24 mouse cellular contexts compared by ENCODE assay signal in the genomic region with DNA sequence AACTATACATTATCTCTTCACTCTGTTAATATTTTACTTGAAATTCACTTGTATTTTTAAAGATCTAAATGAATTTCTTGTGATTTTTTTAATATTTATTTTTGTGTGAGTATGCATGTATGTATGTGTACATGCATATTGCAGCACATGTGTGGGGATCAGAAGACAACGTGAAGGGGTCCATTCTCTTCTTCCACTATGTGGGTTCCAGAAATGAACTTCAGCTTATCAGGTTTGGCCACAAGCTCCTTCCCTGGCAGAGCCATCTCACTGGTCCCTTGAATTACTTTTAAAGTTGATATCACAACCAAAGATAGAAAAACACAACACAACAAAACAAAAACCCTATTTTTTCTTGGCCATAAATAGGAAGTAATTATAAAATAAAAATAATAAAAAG. TPM values are rescaled to one million over a fixed set of nuclear protein-coding genes. Genes with fewer than 3 reads are reported as not detected.
DNase-seq lines count a peak whose midpoint lies in the region; ATAC-seq and TF ChIP-seq lines count a peak whose summit lies in the region.
"Had no signal": no experiment of that assay in that cellular context is flagged by ENCODE, and none has a peak within 500 bp of the region (broad histone marks: within the 10 kb centered on the region; RNA-seq: fewer than 3 reads in every experiment).

No protein-coding gene starts in this region.

- no peak for TF ChIP-seq EP300 in liver, postnatal 0 days (IDR thresholded peaks at IDR 0.05; ENCODE audit: low read depth)

- H3K36me3 ChIP-seq in intestine, postnatal 0 days (ENCODE audit: control insufficient read depth, insufficient read depth), result no peaks in the 10 kb centered on the region
- no peaks in the 10 kb centered on the region for H3K36me3 ChIP-seq in intestine, embryonic 15.5 days
- no peaks in the 10 kb centered on the region for H3K36me3 ChIP-seq in liver, embryonic 12.5 days
- no peaks in the 10 kb centered on the region for H3K36me3 ChIP-seq in liver, postnatal 0 days (replicated peaks; ENCODE audit: insufficient read depth, low read length)
- no peaks in the 10 kb centered on the region for H3K36me3 ChIP-seq in liver, embryonic 13.5 days
- no peaks in the 10 kb centered on the region for H3K36me3 ChIP-seq in forebrain, embryonic 10.5 days (replicated peaks)
- no peaks in the 10 kb centered on the region for H3K36me3 ChIP-seq in heart, embryonic 10.5 days
- H3K36me3 ChIP-seq: embryonic facial prominence, embryonic 13.5 days; embryonic facial prominence, embryonic 15.5 days; forebrain, embryonic 15.5 days had no signal

- ATAC-seq in intestine, postnatal 0 days, result no peak
- ATAC-seq in intestine, embryonic 15.5 days, result no peak
- ATAC-seq in liver, embryonic 12.5 days, result no peak
- ATAC-seq in liver, postnatal 0 days, result no peak
- ATAC-seq in liver, embryonic 13.5 days (ENCODE audit: low read depth), result no peak
- ATAC-seq: forebrain, embryonic 13.5 days; forebrain, embryonic 15.5 days; forebrain, postnatal 0 days; Patski had no signal

- TF ChIP-seq CTCF in intestine, postnatal 0 days (IDR thresholded peaks at IDR 0.05; ENCODE audit: low read depth), result no peak
- no peak for TF ChIP-seq CTCF in liver, postnatal 0 days (IDR thresholded peaks at IDR 0.05; ENCODE audit: low read depth)

- peak overlapping the region; percentile 88 for H3K27ac ChIP-seq in intestine, postnatal 0 days (ENCODE audit: low read depth, low read length)
- no peak overlapping the region for H3K27ac ChIP-seq in intestine, embryonic 15.5 days
- peak overlapping the region; percentile 73 for H3K27ac ChIP-seq in liver, embryonic 12.5 days
- H3K27ac ChIP-seq in liver, postnatal 0 days (ENCODE audit: low read depth), result no peak overlapping the region
- H3K27ac ChIP-seq in liver, embryonic 13.5 days, result 0 out of 2 replicates have a peak overlapping the region, but pooled peaks have one; percentile 31
- H3K27ac ChIP-seq in forebrain, embryonic 10.5 days, result no peak overlapping the region
- H3K27ac ChIP-seq in heart, embryonic 10.5 days, result no peak overlapping the region
- H3K27ac ChIP-seq: embryonic facial prominence, embryonic 13.5 days; embryonic facial prominence, embryonic 15.5 days; forebrain, embryonic 13.5 days; forebrain, embryonic 15.5 days had no signal

- H3K9ac ChIP-seq in intestine, postnatal 0 days (ENCODE audit: low read depth, low read length), result no peak overlapping the region
- no peak overlapping the region for H3K9ac ChIP-seq in intestine, embryonic 15.5 days
- no peak overlapping the region for H3K9ac ChIP-seq in liver, embryonic 12.5 days
- no peak overlapping the region for H3K9ac ChIP-seq in liver, postnatal 0 days (replicated peaks)
- H3K9ac ChIP-seq in liver, embryonic 13.5 days, result no peak overlapping the region
- H3K9ac ChIP-seq: embryonic facial prominence, embryonic 13.5 days; embryonic facial prominence, embryonic 15.5 days; forebrain, embryonic 13.5 days; forebrain, embryonic 15.5 days; forebrain, postnatal 0 days had no signal

- peaks cover 16% of the 10 kb centered on the region for H3K4me1 ChIP-seq in intestine, postnatal 0 days (replicated peaks; ENCODE audit: control insufficient read depth, insufficient read depth, low read length)
- H3K4me1 ChIP-seq in intestine, embryonic 15.5 days (replicated peaks), result peaks cover 8% of the 10 kb centered on the region
- H3K4me1 ChIP-seq in liver, embryonic 12.5 days, result peaks cover 60% of the 10 kb centered on the region
- peaks cover 16% of the 10 kb centered on the region for H3K4me1 ChIP-seq in liver, postnatal 0 days (ENCODE audit: insufficient read depth)
- peaks cover 49% of the 10 kb centered on the region for H3K4me1 ChIP-seq in liver, embryonic 13.5 days (replicated peaks)
- peaks cover 6% of the 10 kb centered on the region for H3K4me1 ChIP-seq in forebrain, embryonic 10.5 days
- peaks cover 21% of the 10 kb centered on the region for H3K4me1 ChIP-seq in heart, embryonic 10.5 days
- H3K4me1 ChIP-seq: embryonic facial prominence, embryonic 13.5 days; embryonic facial prominence, embryonic 15.5 days; forebrain, embryonic 13.5 days; forebrain, embryonic 15.5 days had no signal

- no peaks in the 10 kb centered on the region for H3K27me3 ChIP-seq in intestine, postnatal 0 days (replicated peaks; ENCODE audit: control insufficient read depth, insufficient read depth, low read length)
- no peaks in the 10 kb centered on the region for H3K27me3 ChIP-seq in intestine, embryonic 15.5 days (replicated peaks)
- no peaks in the 10 kb centered on the region for H3K27me3 ChIP-seq in liver, embryonic 12.5 days (replicated peaks)
- H3K27me3 ChIP-seq in liver, postnatal 0 days (ENCODE audit: insufficient read depth, low read length), result no peaks in the 10 kb centered on the region
- no peaks in the 10 kb centered on the region for H3K27me3 ChIP-seq in liver, embryonic 13.5 days
- no peaks in the 10 kb centered on the region for H3K27me3 ChIP-seq in forebrain, embryonic 10.5 days (ENCODE audit: poor library complexity, severe bottlenecking)
- H3K27me3 ChIP-seq in heart, embryonic 10.5 days (ENCODE audit: insufficient read depth, poor library complexity, severe bottlenecking), result no peaks in the 10 kb centered on the region
- H3K27me3 ChIP-seq: embryonic facial prominence, embryonic 13.5 days; embryonic facial prominence, embryonic 15.5 days; forebrain, embryonic 13.5 days; forebrain, embryonic 15.5 days; Patski had no signal

- no peaks in the 10 kb centered on the region for H3K9me3 ChIP-seq in intestine, postnatal 0 days (ENCODE audit: control insufficient read depth)
- H3K9me3 ChIP-seq in intestine, embryonic 15.5 days, result no peaks in the 10 kb centered on the region
- H3K9me3 ChIP-seq in liver, embryonic 12.5 days (replicated peaks), result no peaks in the 10 kb centered on the region
- no peaks in the 10 kb centered on the region for H3K9me3 ChIP-seq in liver, postnatal 0 days (ENCODE audit: low read length)
- no peaks in the 10 kb centered on the region for H3K9me3 ChIP-seq in liver, embryonic 13.5 days (replicated peaks)
- H3K9me3 ChIP-seq in forebrain, embryonic 10.5 days, result no peaks in the 10 kb centered on the region
- H3K9me3 ChIP-seq in heart, embryonic 10.5 days, result no peaks in the 10 kb centered on the region
- H3K9me3 ChIP-seq: embryonic facial prominence, embryonic 13.5 days; embryonic facial prominence, embryonic 15.5 days; forebrain, embryonic 13.5 days; forebrain, embryonic 15.5 days had no signal

- no peak for DNase-seq in liver, postnatal 0 days
- peak; percentile 33 for DNase-seq in 416B (ENCODE audit: low read depth)
- DNase-seq in liver, embryonic 13.5 days, result no peak
- DNase-seq in forebrain, embryonic 10.5 days (ENCODE audit: extremely low spot score, low spot score), result no peak
- no peak for DNase-seq in heart, embryonic 10.5 days (ENCODE audit: low spot score)
- DNase-seq: adrenal gland, adult 8-10 months; adrenal gland, postnatal 25 days; cerebellum, adult 11 months; cerebellum, adult 18-20 months; cerebellum, adult 8-10 months; cerebellum, adult 9-11 months; cerebellum, postnatal 14 days; cerebellum, postnatal 36 days; embryo, embryonic 11 days; forebrain, postnatal 0 days had no signal

- WGBS in intestine, postnatal 0 days, result 32% methylated on average over 1 of the region's 1 CpGs
- WGBS in intestine, embryonic 15.5 days, result 79% methylated on average over 1 of the region's 1 CpGs
- 10% methylated on average over 1 of the region's 1 CpGs for WGBS in liver, embryonic 12.5 days (ENCODE audit: insufficient replicate concordance)
- WGBS in liver, postnatal 0 days (ENCODE audit: insufficient replicate concordance), result 33% methylated on average over 1 of the region's 1 CpGs
- 7% methylated on average over 1 of the region's 1 CpGs for WGBS in liver, embryonic 13.5 days (ENCODE audit: insufficient replicate concordance)
- WGBS in forebrain, embryonic 10.5 days, result 89% methylated on average over 1 of the region's 1 CpGs
- WGBS in heart, embryonic 10.5 days, result 75% methylated on average over 1 of the region's 1 CpGs

- H3K4me3 ChIP-seq in intestine, postnatal 0 days (ENCODE audit: low read depth, low read length), result no peak overlapping the region
- H3K4me3 ChIP-seq in intestine, embryonic 15.5 days (replicated peaks), result no peak overlapping the region
- no peak overlapping the region for H3K4me3 ChIP-seq in liver, embryonic 12.5 days
- no peak overlapping the region for H3K4me3 ChIP-seq in liver, postnatal 0 days (ENCODE audit: low read depth, low read length)
- no peak overlapping the region for H3K4me3 ChIP-seq in liver, embryonic 13.5 days (replicated peaks)
- no peak overlapping the region for H3K4me3 ChIP-seq in forebrain, embryonic 10.5 days
- no peak overlapping the region for H3K4me3 ChIP-seq in heart, embryonic 10.5 days
- H3K4me3 ChIP-seq: embryonic facial prominence, embryonic 13.5 days; embryonic facial prominence, embryonic 15.5 days; erythroblast, embryonic 14.5 days; forebrain, embryonic 13.5 days; forebrain, embryonic 15.5 days had no signal

- peak overlapping the region; percentile 24; the same call in 1 of the 2 replicates for H3K4me2 ChIP-seq in intestine, postnatal 0 days (replicated peaks; ENCODE audit: low read depth)
- no peak overlapping the region for H3K4me2 ChIP-seq in intestine, embryonic 15.5 days (replicated peaks)
- H3K4me2 ChIP-seq in liver, embryonic 12.5 days, result no peak overlapping the region
- H3K4me2 ChIP-seq in liver, postnatal 0 days (ENCODE audit: low read depth, low read length), result no peak overlapping the region
- no peak overlapping the region for H3K4me2 ChIP-seq in liver, embryonic 13.5 days
- H3K4me2 ChIP-seq: embryonic facial prominence, embryonic 13.5 days; embryonic facial prominence, embryonic 15.5 days; forebrain, embryonic 13.5 days; forebrain, embryonic 15.5 days had no signal

RNA-seq across cellular contexts. Expression of a gene that starts 9.3 kb away (rescaled TPM):
- 459 and 473 TPM in 2 replicates for polyA plus RNA-seq in intestine, postnatal 0 days (2015; fragmentation: Nextera tagmentation; extraction: Ambion mirVana)
- polyA plus RNA-seq in intestine, embryonic 15.5 days (2015; fragmentation: Nextera tagmentation; extraction: Ambion mirVana), result 209 and 261 TPM in 2 replicates
- 5.2 and 5.5 TPM in 2 replicates for polyA plus RNA-seq in liver, embryonic 12.5 days (2016; fragmentation: Nextera tagmentation; extraction: Ambion mirVana)
- 1.2 TPM in 2 replicates for polyA plus RNA-seq in liver, postnatal 0 days (2015; fragmentation: Nextera tagmentation; extraction: Ambion mirVana)
- polyA plus RNA-seq in liver, embryonic 13.5 days (2015; fragmentation: Nextera tagmentation; extraction: Ambion mirVana), result 2.7 and 3.2 TPM in 2 replicates
- 0.24 and 0.38 TPM in 2 replicates for polyA plus RNA-seq in forebrain, embryonic 10.5 days (2016; fragmentation: Nextera tagmentation; extraction: Ambion mirVana)
- 0.36 and 1.7 TPM in 2 replicates for polyA plus RNA-seq in heart, embryonic 10.5 days (2016; fragmentation: Nextera tagmentation; extraction: Ambion mirVana)
- polyA plus RNA-seq: erythroblast, embryonic 14.5 days; forebrain, embryonic 13.5 days; forebrain, embryonic 15.5 days; forebrain, postnatal 0 days; Patski had no signal

RNA-seq across cellular contexts. Expression of a gene that starts 44.9 kb away (rescaled TPM):
- polyA plus RNA-seq in intestine, postnatal 0 days (2015; fragmentation: Nextera tagmentation; extraction: Ambion mirVana), result 23.5 and 23.6 TPM in 2 replicates
- 35.8 and 36.1 TPM in 2 replicates for polyA plus RNA-seq in intestine, embryonic 15.5 days (2015; fragmentation: Nextera tagmentation; extraction: Ambion mirVana)
- polyA plus RNA-seq in liver, embryonic 12.5 days (2016; fragmentation: Nextera tagmentation; extraction: Ambion mirVana), result 20.0 and 22.2 TPM in 2 replicates
- 16.1 and 19.2 TPM in 2 replicates for polyA plus RNA-seq in liver, postnatal 0 days (2015; fragmentation: Nextera tagmentation; extraction: Ambion mirVana)
- polyA plus RNA-seq in liver, embryonic 13.5 days (2015; fragmentation: Nextera tagmentation; extraction: Ambion mirVana), result 10.9 and 11.3 TPM in 2 replicates
- polyA plus RNA-seq in forebrain, embryonic 10.5 days (2016; fragmentation: Nextera tagmentation; extraction: Ambion mirVana), result 10.6 and 14.3 TPM in 2 replicates
- polyA plus RNA-seq in heart, embryonic 10.5 days (2016; fragmentation: Nextera tagmentation; extraction: Ambion mirVana), result 35.0 and 37.3 TPM in 2 replicates

Comparison
In these comparisons a context has a peak if more than half of its experiments do, and no peak if none do; other contexts are left out.
1. H3K27ac ChIP-seq: peak in intestine, postnatal 0 days (single experiment), liver, embryonic 12.5 days (single experiment) and liver, embryonic 13.5 days (single experiment); none in intestine, embryonic 15.5 days (single experiment), liver, postnatal 0 days (single experiment), forebrain, embryonic 10.5 days (single experiment) and heart, embryonic 10.5 days (single experiment).
2. RNA of a gene that starts 9.3 kb away (polyA plus RNA-seq): 459 to 473 TPM in intestine, postnatal 0 days and 209 to 261 TPM in intestine, embryonic 15.5 days; 5.2 to 5.5 TPM in liver, embryonic 12.5 days, 2.7 to 3.2 TPM in liver, embryonic 13.5 days, 0.36 to 1.7 TPM in heart, embryonic 10.5 days, 1.2 TPM in liver, postnatal 0 days and 0.24 to 0.38 TPM in forebrain, embryonic 10.5 days; every median in the first group is over 10 times any median in the second.